Mouse (Mus musculus) hindbrain, embryonic 15.5 days (tissue): ENCODE measurements around the gene Inca1. TPM values are rescaled to one million over a fixed set of nuclear protein-coding genes. Genes with fewer than 3 reads are reported as not detected.

Source experiments
- ATAC-seq: fragments of 200-750 bp; cut with Nextera tagmentation; 2 replicates; pipeline ENCODE4 v1.8.0; 2017; ENCODE audit warnings: low read depth, moderate number of reproducible peaks, moderate TSS enrichment; ENCODE audit not compliant: low FRiP score
- H3K27ac ChIP-seq: fragments of 300-500 bp; sonication (generic); replicated peaks from 2 replicates; pipeline ENCODE4 v1.5.1; 2015; ENCODE audit warnings: mild to moderate bottlenecking, inconsistent platforms
- H3K27me3 ChIP-seq: fragments of 300-500 bp; sonication (generic); 2 replicates; pipeline ENCODE4 v1.6.1; 2015; ENCODE audit warnings: control low read depth, inconsistent platforms
- H3K36me3 ChIP-seq: fragments of 300-500 bp; sonication (generic); 2 replicates; pipeline ENCODE4 v1.6.1; 2015; ENCODE audit warnings: control low read depth, inconsistent platforms
- H3K4me1 ChIP-seq: fragments of 300-500 bp; sonication (generic); replicated peaks from 2 replicates; pipeline ENCODE4 v1.6.1; 2015; ENCODE audit warnings: control low read depth, inconsistent platforms
- H3K4me2 ChIP-seq: fragments of 300-500 bp; sonication (generic); 2 replicates; pipeline ENCODE4 v1.6.1; 2015; ENCODE audit warnings: moderate library complexity, mild to moderate bottlenecking, inconsistent platforms
- H3K4me3 ChIP-seq: fragments of 300-500 bp; sonication (generic); 2 replicates; pipeline ENCODE4 v1.5.1; 2015; ENCODE audit warnings: mild to moderate bottlenecking, inconsistent platforms
- H3K9ac ChIP-seq: fragments of 300-500 bp; sonication (generic); 2 replicates; pipeline ENCODE4 v1.6.1; 2015; ENCODE audit warnings: inconsistent platforms
- H3K9me3 ChIP-seq: fragments of 300-500 bp; sonication (generic); 2 replicates; pipeline ENCODE4 v1.6.1; 2016; ENCODE audit warnings: control low read depth, inconsistent platforms
- WGBS: fragments of 180-500 bp; shearing (Covaris S2); methylation state at CpG from one replicate; pipeline ENCODE4 v1.1.7; 2015; 5-methylcytosine and 5-hydroxymethylcytosine counted together
- polyA plus RNA-seq: library from polyadenylated mRNA; unstranded; fragments of >200 nt; fragmentation: Nextera tagmentation; extraction: Ambion mirVana; gene quantifications from 2 replicates; pipeline ENCODE4 v1.2.1, GENCODE M21; 2015

The Inca1 gene
- polyA plus RNA-seq, 1 experiment from 2014 or later = 1.9 TPM

GRCm38 (mm10) chr11:70666687-70667086 lies 33.3 kb downstream of the Inca1 start:
- peaks cover 27% of the 10 kb centered on the region for H3K36me3 ChIP-seq
- H3K27me3 ChIP-seq = no peaks in the 10 kb centered on the region
- no peak for ATAC-seq
- no peak overlapping the region for H3K27ac ChIP-seq
- no peak overlapping the region for H3K4me2 ChIP-seq
- no peaks in the 10 kb centered on the region for H3K9me3 ChIP-seq
- 96% methylated on average over 8 of the region's 8 CpGs for WGBS
- H3K4me3 ChIP-seq = no peak overlapping the region
- no peak overlapping the region for H3K9ac ChIP-seq
- peaks cover 32% of the 10 kb centered on the region for H3K4me1 ChIP-seq

DNA sequence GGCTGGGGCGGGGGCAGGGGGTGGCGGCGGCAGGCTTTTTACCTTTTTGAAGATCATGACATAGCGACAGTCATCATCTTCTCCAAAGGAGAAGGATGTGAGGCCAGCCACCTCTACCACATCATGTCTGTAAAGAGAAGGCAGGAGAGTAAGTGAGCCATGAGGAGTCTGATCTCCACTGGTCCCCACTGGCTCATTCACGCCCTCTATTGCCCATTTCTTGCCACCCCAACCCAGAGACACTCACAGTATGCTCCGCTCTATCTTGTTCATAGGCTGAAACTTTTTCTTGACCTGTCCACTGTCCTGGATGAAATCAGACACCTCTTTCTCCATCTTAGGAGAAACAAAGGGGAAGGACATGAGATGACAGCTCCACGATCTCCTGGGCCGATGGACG lies 35.2 kb downstream of the Inca1 start:
- H3K36me3 ChIP-seq = peaks cover 24% of the 10 kb centered on the region
- H3K27ac ChIP-seq = no peak overlapping the region
- no peak overlapping the region for H3K4me3 ChIP-seq
- no peak overlapping the region for H3K9ac ChIP-seq
- no peaks in the 10 kb centered on the region for H3K27me3 ChIP-seq
- 92% methylated on average over 9 of the region's 9 CpGs for WGBS
- ATAC-seq = no peak
- no peak overlapping the region for H3K4me2 ChIP-seq
- no peaks in the 10 kb centered on the region for H3K9me3 ChIP-seq
- peaks cover 13% of the 10 kb centered on the region for H3K4me1 ChIP-seq

DNA sequence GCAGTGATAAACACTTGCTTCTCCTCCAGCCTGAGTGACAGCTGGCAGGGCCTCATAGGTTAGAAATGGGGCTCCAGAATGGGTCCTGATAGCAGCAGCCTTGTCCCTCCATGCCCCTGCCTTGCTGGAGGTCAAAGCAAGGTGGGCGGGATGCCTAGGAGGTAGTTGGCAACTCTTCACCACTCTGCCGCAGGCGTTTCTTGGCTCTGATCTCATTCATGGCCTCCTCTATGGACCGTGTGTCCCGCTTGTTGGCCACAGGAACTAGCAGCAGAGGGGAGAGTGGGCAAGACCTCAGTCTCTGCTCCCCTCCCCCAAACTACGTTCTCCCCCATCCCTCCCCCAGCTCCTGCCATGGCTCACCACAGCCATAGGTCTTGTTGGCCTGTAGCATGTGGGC lies 36.0 kb downstream of the Inca1 start:
- H3K27ac ChIP-seq = no peak overlapping the region
- no peaks in the 10 kb centered on the region for H3K27me3 ChIP-seq
- no peak overlapping the region for H3K4me2 ChIP-seq
- no peak overlapping the region for H3K9ac ChIP-seq
- no peak overlapping the region for H3K4me3 ChIP-seq
- H3K4me1 ChIP-seq = peaks cover 13% of the 10 kb centered on the region
- no peak for ATAC-seq
- H3K9me3 ChIP-seq = no peaks in the 10 kb centered on the region
- 94% methylated on average over 6 of the region's 6 CpGs for WGBS
- peaks cover 24% of the 10 kb centered on the region for H3K36me3 ChIP-seq

DNA sequence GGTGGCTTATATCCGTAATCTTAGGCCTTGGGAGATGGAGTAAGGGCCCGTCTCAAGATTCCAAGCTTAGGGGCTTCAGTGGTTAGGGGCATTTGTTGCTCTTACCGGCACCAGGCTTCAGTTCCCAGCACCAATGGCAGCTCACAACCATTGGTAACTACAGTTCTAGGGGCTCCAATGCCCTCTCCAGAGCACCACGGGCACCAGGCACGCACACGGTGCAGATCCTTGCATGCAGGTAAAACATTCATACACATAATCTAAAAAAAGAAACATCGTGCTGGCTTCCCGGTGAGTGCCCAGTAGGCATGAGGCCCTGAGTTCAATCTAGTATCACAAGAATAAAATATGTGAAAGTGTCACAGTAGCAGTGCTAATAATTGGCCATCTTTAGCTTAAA lies 36.9 kb downstream of the Inca1 start:
- Histone ChIP-seq H3K9me3 (no peaks in the 10 kb centered on the region), H3K36me3 (peaks cover 24% of the 10 kb centered on the region), H3K9ac (no peak overlapping the region), H3K4me3 (no peak overlapping the region), H3K27ac (no peak overlapping the region), H3K4me2 (no peak overlapping the region), H3K4me1 (peaks cover 11% of the 10 kb centered on the region), H3K27me3 (no peaks in the 10 kb centered on the region)
- WGBS = 95% methylated on average over 8 of the region's 8 CpGs
- ATAC-seq = no peak

DNA sequence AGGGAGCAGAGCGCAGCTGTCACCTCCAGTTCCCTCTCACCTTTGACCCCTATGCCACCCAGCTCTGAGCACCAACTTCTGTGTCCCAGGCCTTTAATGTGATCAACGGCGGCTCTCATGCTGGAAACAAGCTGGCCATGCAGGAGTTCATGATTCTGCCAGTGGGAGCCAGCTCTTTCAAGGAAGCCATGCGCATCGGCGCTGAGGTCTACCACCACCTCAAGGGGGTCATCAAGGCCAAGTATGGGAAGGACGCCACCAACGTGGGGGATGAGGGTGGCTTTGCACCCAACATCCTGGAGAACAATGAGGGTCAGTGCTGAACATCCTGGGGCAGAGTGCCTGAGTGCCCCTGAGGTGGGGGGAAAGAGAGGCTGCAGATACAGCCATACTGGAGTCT lies 39.4 kb downstream of the Inca1 start:
- no peak overlapping the region for H3K4me3 ChIP-seq
- no peak overlapping the region for H3K9ac ChIP-seq

GRCm38 (mm10) chr11:70658942-70659341 lies 41.0 kb downstream of the Inca1 start:
- no peak overlapping the region for H3K27ac ChIP-seq
- no peaks in the 10 kb centered on the region for H3K27me3 ChIP-seq
- peaks cover 21% of the 10 kb centered on the region for H3K4me1 ChIP-seq
- no peaks in the 10 kb centered on the region for H3K9me3 ChIP-seq
- ATAC-seq = no peak
- WGBS = 84% methylated on average over 8 of the region's 8 CpGs
- no peak overlapping the region for H3K9ac ChIP-seq
- H3K36me3 ChIP-seq = peaks cover 13% of the 10 kb centered on the region
- H3K4me2 ChIP-seq = no peak overlapping the region
- no peak overlapping the region for H3K4me3 ChIP-seq

More for the DNA sequence above, 39.4 kb downstream of the Inca1 start:
- Histone ChIP-seq H3K27ac (no peak overlapping the region), H3K4me2 (no peak overlapping the region), H3K36me3 (peaks cover 24% of the 10 kb centered on the region), H3K27me3 (no peaks in the 10 kb centered on the region), H3K9me3 (no peaks in the 10 kb centered on the region), H3K4me1 (peaks cover 14% of the 10 kb centered on the region)
- WGBS = 85% methylated on average over 8 of the region's 8 CpGs
- no peak for ATAC-seq

GRCm38 (mm10) chr11:70658521-70658920 lies 41.4 kb downstream of the Inca1 start:
- Histone ChIP-seq H3K4me1 (peaks cover 21% of the 10 kb centered on the region), H3K36me3 (peaks cover 11% of the 10 kb centered on the region), H3K4me2 (no peak overlapping the region), H3K27ac (no peak overlapping the region), H3K27me3 (no peaks in the 10 kb centered on the region), H3K9ac (no peak overlapping the region), H3K4me3 (no peak overlapping the region), H3K9me3 (no peaks in the 10 kb centered on the region)
- WGBS = 87% methylated on average over 5 of the region's 5 CpGs
- ATAC-seq = no peak

DNA sequence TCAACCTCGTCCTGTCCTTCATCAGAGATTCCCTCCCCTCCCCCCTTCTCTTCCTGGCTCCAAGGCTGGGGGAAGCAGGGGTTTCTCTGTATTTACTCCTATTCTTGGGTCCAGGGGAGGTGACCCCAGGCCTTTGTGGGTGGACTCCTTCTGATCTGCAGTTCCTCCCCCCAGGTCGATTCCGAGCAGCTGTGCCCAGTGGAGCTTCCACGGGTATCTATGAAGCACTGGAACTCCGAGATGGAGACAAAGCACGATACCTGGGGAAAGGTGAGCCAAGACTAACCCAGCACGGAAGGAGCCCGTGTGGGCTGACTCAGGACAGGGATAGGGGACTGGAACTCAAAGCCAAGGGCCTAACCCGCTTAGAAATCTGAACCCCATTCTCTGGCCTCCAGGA lies 42.0 kb downstream of the Inca1 start:
- no peaks in the 10 kb centered on the region for H3K9me3 ChIP-seq
- no peak overlapping the region for H3K27ac ChIP-seq
- peaks cover 7% of the 10 kb centered on the region for H3K36me3 ChIP-seq
- no peak for ATAC-seq
- peaks cover 26% of the 10 kb centered on the region for H3K4me1 ChIP-seq
- H3K9ac ChIP-seq = no peak overlapping the region
- H3K4me2 ChIP-seq = no peak overlapping the region
- no peaks in the 10 kb centered on the region for H3K27me3 ChIP-seq
- WGBS = 61% methylated on average over 9 of the region's 9 CpGs
- H3K4me3 ChIP-seq = no peak overlapping the region

DNA sequence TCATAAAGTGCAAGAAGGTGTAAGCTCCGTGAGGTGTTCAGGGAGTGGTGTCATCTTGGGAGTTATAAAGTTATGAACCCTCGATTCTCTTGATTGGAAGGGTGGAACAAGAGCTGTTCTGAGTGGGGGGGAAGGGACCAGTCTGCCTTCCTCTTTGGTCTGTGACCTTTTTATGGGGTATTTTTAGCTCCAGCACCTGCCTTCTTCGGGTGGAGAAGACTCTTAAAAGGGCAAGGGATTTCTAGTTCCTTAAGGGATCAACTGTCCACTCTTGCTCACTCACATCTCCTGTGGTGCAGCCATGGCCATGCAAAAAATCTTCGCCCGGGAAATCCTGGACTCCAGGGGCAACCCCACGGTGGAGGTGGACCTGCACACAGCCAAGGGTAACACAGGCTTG lies 42.4 kb downstream of the Inca1 start:
- no peaks in the 10 kb centered on the region for H3K9me3 ChIP-seq
- no peaks in the 10 kb centered on the region for H3K27me3 ChIP-seq
- peaks cover 3% of the 10 kb centered on the region for H3K36me3 ChIP-seq
- H3K4me2 ChIP-seq = no peak overlapping the region
- H3K4me3 ChIP-seq = no peak overlapping the region
- H3K9ac ChIP-seq = no peak overlapping the region
- no peak overlapping the region for H3K27ac ChIP-seq
- peaks cover 30% of the 10 kb centered on the region for H3K4me1 ChIP-seq
- ATAC-seq = no peak
- WGBS = 59% methylated on average over 6 of the region's 6 CpGs

DNA sequence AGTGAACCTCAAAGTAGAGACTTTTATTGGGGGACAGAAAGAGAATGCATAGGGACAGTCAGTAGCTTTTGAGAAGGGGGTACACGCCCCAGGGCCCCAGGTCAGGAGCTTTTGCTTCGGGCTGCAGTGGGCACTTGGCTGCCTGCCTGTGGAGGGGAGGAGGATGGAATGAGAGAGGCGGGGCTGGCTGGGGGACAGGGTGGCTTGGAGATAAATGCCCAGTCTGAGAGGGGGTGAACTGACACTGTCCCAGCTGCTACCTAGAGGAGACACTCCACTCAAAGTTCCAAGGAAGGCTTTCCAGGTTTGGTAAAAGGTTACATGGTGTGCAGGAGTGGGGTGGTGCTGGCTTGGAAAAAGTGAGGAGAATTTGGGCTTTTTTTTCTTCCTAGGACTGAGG lies 43.0 kb downstream of the Inca1 start, which contains the start of gene Eno3:
Eno3 (plus strand) TSS at position 239 of the 400 bp plus-strand sequence.
- ATAC-seq = no peak
- Histone ChIP-seq H3K27me3 (no peaks in the 10 kb centered on the region), H3K9ac (peak within 1 kb of the TSS; percentile 98), H3K4me1 (peaks cover 36% of the 10 kb centered on the region), H3K27ac (peak within 1 kb of the TSS; percentile 98), H3K4me3 (peak within 1 kb of the TSS; percentile 98), H3K36me3 (peaks cover 4% of the 10 kb centered on the region; the same call in 1 of the 2 replicates), H3K9me3 (no peaks in the 10 kb centered on the region), H3K4me2 (peak within 1 kb of the TSS; percentile 77)
- WGBS = 4% methylated on average over 3 of the region's 3 CpGs

DNA sequence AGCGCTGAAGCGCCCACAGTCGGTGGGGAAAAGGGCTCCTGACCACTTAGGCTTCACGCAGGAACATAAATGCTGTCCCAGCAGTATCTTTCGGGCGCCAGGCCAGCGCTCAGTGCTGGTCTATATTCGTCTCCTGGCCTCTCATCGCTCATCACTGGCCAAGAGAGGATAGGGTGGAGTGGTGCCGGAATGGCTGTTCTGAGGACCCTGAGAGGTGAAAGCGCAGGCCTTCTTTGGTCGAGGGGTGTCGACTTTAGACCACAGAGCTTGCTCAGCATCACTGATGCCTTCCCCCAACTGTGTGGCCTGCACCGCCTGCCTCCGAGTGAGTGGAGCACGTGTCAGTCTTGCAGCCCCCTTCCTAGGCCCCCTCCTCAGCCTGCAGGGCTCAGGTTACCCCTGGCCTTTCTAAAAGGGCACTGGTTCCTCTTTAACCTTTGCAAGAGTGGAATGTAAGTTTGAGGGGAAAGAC lies 43.5 kb downstream of the Inca1 start:
- H3K9ac ChIP-seq = peak overlapping the region; percentile 98; the same call in 1 of the 2 replicates
- H3K27me3 ChIP-seq = no peaks in the 10 kb centered on the region
- H3K36me3 ChIP-seq = peaks cover 8% of the 10 kb centered on the region
- peak overlapping the region; percentile 77 for H3K4me2 ChIP-seq
- H3K9me3 ChIP-seq = no peaks in the 10 kb centered on the region
- 6% methylated on average over 16 of the region's 16 CpGs for WGBS
- peaks cover 41% of the 10 kb centered on the region for H3K4me1 ChIP-seq
- H3K27ac ChIP-seq = 0 out of 2 replicates have a peak overlapping the region, but pooled peaks have one; percentile 98
- H3K4me3 ChIP-seq = peak overlapping the region; percentile 98
- ATAC-seq = no peak

DNA sequence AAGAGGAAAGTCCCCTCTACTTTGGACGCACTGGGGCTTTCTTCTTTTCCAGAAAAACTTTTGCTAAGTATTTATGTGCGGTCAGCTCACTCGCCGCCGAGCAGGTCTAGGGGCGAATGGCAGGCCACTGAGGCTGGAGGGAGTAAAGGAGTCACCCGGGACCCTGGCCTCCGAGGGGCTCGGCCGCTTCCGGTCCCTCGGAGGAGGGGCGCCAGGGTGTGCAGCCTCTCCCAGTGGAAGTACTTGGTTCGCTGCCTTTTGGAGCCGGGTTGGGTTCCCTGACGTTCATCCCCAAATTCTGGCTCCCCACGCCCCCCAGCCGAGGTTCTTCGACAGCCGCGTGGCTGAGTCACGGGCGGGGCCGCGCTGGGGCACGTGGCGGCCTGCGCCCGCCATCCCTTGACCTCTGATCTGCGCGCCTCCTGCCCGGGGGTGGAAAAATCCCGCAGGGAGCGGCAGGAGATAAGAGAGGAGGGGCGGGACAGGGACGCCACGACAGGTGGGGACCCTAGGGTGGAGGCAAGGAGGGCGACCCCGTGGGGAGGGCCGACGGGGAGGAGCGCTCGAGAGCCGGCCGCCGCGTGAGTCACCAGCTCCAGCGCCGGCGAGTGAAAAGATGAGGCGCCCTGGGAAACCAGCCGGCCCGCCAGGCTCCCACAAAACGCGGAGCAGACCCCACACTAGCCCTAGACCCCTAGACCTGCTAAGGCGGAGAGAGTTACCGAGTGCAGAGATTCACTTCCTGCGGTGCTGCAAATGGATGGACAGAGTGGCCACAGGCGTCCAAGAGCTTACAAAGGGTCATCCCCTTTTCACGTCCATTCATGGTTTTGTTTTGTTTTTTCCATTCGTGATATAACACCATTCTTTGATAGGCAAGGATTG lies 44.1 kb downstream of the Inca1 start:
- ATAC-seq = no peak
- no peaks in the 10 kb centered on the region for H3K27me3 ChIP-seq
- under 1% methylated on average over 59 of the region's 61 CpGs for WGBS
- peak overlapping the region; percentile 98 for H3K27ac ChIP-seq
- peak overlapping the region; percentile 98 for H3K9ac ChIP-seq
- H3K36me3 ChIP-seq = peaks cover 14% of the 10 kb centered on the region
- peaks cover 46% of the 10 kb centered on the region for H3K4me1 ChIP-seq
- H3K9me3 ChIP-seq = no peaks in the 10 kb centered on the region
- peak overlapping the region; percentile 98 for H3K4me3 ChIP-seq
- peak overlapping the region; percentile 77 for H3K4me2 ChIP-seq
